Mouse (Mus musculus): ENCODE data around the gene Klc1. TPM values are rescaled to one million over a fixed set of nuclear protein-coding genes. Genes with fewer than 3 reads are reported as not detected.

Klc1 gene
- polyA plus RNA-seq, 1 experiment = 3.9 TPM

DNA sequence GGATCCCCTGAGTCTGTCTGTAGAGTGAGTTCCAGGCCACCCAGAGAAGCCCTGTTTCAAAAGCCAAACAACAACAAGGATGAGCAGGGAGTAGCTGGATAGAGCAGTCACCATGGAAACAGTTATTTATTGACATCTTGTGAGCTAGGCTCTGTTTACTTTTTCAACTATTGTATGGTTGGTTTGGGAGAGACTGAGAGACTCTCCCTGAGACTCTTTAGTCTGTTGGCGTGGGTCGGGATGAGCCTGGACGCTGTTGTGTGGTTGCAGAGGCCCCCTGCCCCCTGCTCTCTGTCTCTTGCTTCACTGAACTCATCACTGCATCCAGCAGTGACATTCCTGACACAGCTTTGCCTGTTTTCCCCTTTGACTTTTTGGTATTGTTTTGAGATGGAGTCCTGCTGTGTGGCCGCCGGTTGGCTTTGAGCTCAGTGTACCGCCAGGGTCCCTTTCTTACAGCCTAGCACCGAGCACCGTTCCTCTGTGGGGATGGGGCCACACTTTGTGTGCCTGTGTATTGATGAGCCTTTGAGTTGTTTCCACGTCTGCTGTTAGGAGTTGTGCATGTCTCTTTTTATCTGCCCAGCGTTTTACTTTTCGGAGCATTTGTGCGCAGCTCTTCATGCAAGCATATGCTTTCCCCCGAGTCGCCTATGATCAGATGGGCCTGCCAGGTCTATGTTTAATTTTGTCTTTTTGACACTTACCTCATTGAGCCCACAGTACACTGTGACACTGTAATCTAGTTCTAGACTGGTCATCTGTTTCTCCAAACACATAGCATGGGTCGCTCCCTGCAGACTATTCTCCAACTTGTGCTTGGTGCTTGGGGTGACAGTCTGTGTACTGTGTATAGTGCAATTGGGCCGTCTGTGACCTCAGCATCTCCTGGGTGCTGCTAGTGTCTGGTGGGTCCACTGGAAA, 7.9 kb downstream of the Klc1 start:
- no peak overlapping the region for H3K4me3 ChIP-seq (replicated peaks)
- H3K36me3 ChIP-seq (ENCODE audit: control insufficient read depth) = peaks cover 30% of the 10 kb centered on the region
- TF ChIP-seq GATA1 (IDR thresholded peaks at IDR 0.05; ENCODE audit: low read length) = no peak
- no peaks in the 10 kb centered on the region for H3K9me3 ChIP-seq (ENCODE audit: control insufficient read depth, low read length)
- H3K4me1 ChIP-seq (ENCODE audit: control insufficient read depth) = peaks cover 26% of the 10 kb centered on the region
- H3K27me3 ChIP-seq (ENCODE audit: control insufficient read depth) = no peaks in the 10 kb centered on the region

GRCm38 (mm10) chr12:111768322-111768928, 9.8 kb downstream of the Klc1 start:
- peaks cover 9% of the 10 kb centered on the region for H3K4me1 ChIP-seq (ENCODE audit: control insufficient read depth)
- H3K36me3 ChIP-seq (ENCODE audit: control insufficient read depth) = peaks cover 26% of the 10 kb centered on the region
- no peak for TF ChIP-seq TAL1 (IDR thresholded peaks at IDR 0.05; ENCODE audit: low read length)
- no peak for TF ChIP-seq GATA1 (IDR thresholded peaks at IDR 0.05; ENCODE audit: low read length)
- no peak overlapping the region for H3K4me3 ChIP-seq (replicated peaks)
- H3K27me3 ChIP-seq (ENCODE audit: control insufficient read depth) = no peaks in the 10 kb centered on the region
- H3K9me3 ChIP-seq (ENCODE audit: control insufficient read depth, low read length) = no peaks in the 10 kb centered on the region

DNA sequence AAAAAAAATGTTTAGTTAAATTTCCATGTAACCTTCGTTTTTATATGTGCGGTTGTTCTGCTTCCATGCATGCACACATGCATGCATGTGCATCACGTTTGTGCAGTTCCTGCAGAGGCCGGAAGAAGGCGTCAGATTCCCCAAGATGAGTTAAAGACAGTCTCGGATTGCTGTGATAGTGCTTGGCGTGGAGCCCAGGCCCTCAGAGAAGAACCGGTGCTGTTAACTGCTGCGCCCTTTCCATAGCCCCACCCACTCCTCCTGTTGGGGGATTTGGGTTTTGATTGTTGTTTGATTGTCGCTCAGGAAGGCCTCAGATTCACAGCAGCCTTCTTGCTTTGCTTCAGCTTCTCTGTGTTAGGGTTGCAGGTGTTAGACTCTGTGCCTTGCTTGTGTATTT, 10.7 kb downstream of the Klc1 start:
- no peaks in the 10 kb centered on the region for H3K27me3 ChIP-seq (ENCODE audit: control insufficient read depth)
- H3K9me3 ChIP-seq (ENCODE audit: control insufficient read depth, low read length) = no peaks in the 10 kb centered on the region
- H3K36me3 ChIP-seq (ENCODE audit: control insufficient read depth) = peaks cover 30% of the 10 kb centered on the region
- H3K4me3 ChIP-seq (replicated peaks) = no peak overlapping the region
- H3K4me1 ChIP-seq (ENCODE audit: control insufficient read depth) = peaks cover 8% of the 10 kb centered on the region
- TF ChIP-seq GATA1 (IDR thresholded peaks at IDR 0.05; ENCODE audit: low read length) (no peak), TAL1 (IDR thresholded peaks at IDR 0.05; ENCODE audit: low read length) (no peak)

- Histone ChIP-seq H3K9me3 (ENCODE audit: control insufficient read depth, low read length) (no peaks in the 10 kb centered on the region), H3K36me3 (ENCODE audit: control insufficient read depth) (peaks cover 37% of the 10 kb centered on the region), H3K4me3 (replicated peaks) (no peak overlapping the region), H3K4me1 (ENCODE audit: control insufficient read depth) (peaks cover 8% of the 10 kb centered on the region), H3K27me3 (ENCODE audit: control insufficient read depth) (no peaks in the 10 kb centered on the region)
- TF ChIP-seq TAL1 (IDR thresholded peaks at IDR 0.05; ENCODE audit: low read length) (no peak), GATA1 (IDR thresholded peaks at IDR 0.05; ENCODE audit: low read length) (no peak)
Observed at GRCm38 (mm10) chr12:111769816-111770577, 11.3 kb downstream of the Klc1 start.

- peaks cover 8% of the 10 kb centered on the region for H3K4me1 ChIP-seq (ENCODE audit: control insufficient read depth)
- H3K36me3 ChIP-seq (ENCODE audit: control insufficient read depth) = peaks cover 43% of the 10 kb centered on the region
- no peak for TF ChIP-seq GATA1 (IDR thresholded peaks at IDR 0.05; ENCODE audit: low read length)
- no peak for TF ChIP-seq TAL1 (IDR thresholded peaks at IDR 0.05; ENCODE audit: low read length)
- H3K9me3 ChIP-seq (ENCODE audit: control insufficient read depth, low read length) = no peaks in the 10 kb centered on the region
- no peaks in the 10 kb centered on the region for H3K27me3 ChIP-seq (ENCODE audit: control insufficient read depth)
- no peak overlapping the region for H3K4me3 ChIP-seq (replicated peaks)
Observed at GRCm38 (mm10) chr12:111770651-111771050, 12.0 kb downstream of the Klc1 start.

DNA sequence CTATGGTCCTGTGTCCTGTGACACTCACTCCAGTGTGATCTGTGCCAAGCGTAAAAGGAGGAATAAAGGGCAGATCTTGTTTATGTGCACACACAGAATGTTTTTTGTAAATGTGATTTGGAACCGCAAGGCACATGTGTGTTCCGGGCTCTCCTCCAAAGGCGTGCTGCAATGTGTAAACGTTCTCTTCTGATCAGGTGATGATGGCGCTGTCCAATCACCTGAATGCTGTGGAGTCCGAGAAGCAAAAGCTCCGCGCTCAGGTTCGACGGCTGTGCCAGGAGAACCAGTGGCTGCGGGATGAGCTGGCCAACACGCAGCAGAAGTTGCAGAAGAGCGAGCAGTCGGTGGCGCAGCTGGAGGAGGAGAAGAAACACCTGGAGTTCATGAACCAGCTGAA, 15.5 kb downstream of the Klc1 start:
- peaks cover under 1% of the 10 kb centered on the region for H3K9me3 ChIP-seq (ENCODE audit: control insufficient read depth, low read length)
- no peaks in the 10 kb centered on the region for H3K27me3 ChIP-seq (ENCODE audit: control insufficient read depth)
- TF ChIP-seq GATA1 (IDR thresholded peaks at IDR 0.05; ENCODE audit: low read length) (no peak), TAL1 (IDR thresholded peaks at IDR 0.05; ENCODE audit: low read length) (no peak)
- no peak overlapping the region for H3K4me3 ChIP-seq (replicated peaks)
- peaks cover 5% of the 10 kb centered on the region; the same call in 1 of the 2 replicates for H3K4me1 ChIP-seq (ENCODE audit: control insufficient read depth)
- peaks cover 75% of the 10 kb centered on the region for H3K36me3 ChIP-seq (ENCODE audit: control insufficient read depth)

DNA sequence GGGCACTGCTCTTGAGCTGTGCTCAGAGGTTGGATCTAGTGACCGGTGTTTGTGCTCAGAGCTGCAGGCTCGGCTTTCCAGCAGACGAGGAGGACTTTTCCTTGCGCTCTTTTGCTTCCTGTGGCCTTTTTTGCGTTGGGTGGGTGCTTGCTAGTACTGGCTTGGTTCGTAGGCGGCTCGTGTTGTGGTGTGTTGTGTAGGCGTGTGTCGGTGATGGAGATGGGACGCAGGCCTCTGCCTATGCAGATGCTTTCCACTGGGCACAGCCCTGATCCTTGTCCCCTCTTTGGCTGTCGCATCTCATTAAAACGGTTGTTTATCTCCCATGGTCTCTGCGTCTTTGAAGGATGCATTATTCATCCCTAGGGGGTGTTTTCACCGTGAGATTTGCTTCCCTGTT, 16.2 kb downstream of the Klc1 start:
- no peak overlapping the region for H3K4me3 ChIP-seq (replicated peaks)
- no peak for TF ChIP-seq GATA1 (IDR thresholded peaks at IDR 0.05; ENCODE audit: low read length)
- no peak for TF ChIP-seq TAL1 (IDR thresholded peaks at IDR 0.05; ENCODE audit: low read length)
- peaks cover under 1% of the 10 kb centered on the region; the same call in 1 of the 2 replicates for H3K4me1 ChIP-seq (ENCODE audit: control insufficient read depth)
- no peaks in the 10 kb centered on the region for H3K27me3 ChIP-seq (ENCODE audit: control insufficient read depth)
- peaks cover 80% of the 10 kb centered on the region for H3K36me3 ChIP-seq (ENCODE audit: control insufficient read depth)
- H3K9me3 ChIP-seq (ENCODE audit: control insufficient read depth, low read length) = peaks cover 6% of the 10 kb centered on the region

- Histone ChIP-seq H3K36me3 (ENCODE audit: control insufficient read depth) (peaks cover 96% of the 10 kb centered on the region), H3K4me1 (ENCODE audit: control insufficient read depth) (no peaks in the 10 kb centered on the region), H3K9me3 (ENCODE audit: control insufficient read depth, low read length) (peaks cover 6% of the 10 kb centered on the region), H3K27me3 (ENCODE audit: control insufficient read depth) (no peaks in the 10 kb centered on the region), H3K4me3 (replicated peaks) (no peak overlapping the region)
- TF ChIP-seq GATA1 (IDR thresholded peaks at IDR 0.05; ENCODE audit: low read length) (no peak), TAL1 (IDR thresholded peaks at IDR 0.05; ENCODE audit: low read length) (no peak)
Observed at GRCm38 (mm10) chr12:111777919-111778318, 19.3 kb downstream of the Klc1 start.

GRCm38 (mm10) chr12:111779544-111779943, 20.9 kb downstream of the Klc1 start:
- peaks cover 6% of the 10 kb centered on the region for H3K9me3 ChIP-seq (ENCODE audit: control insufficient read depth, low read length)
- H3K36me3 ChIP-seq (ENCODE audit: control insufficient read depth) = peaks cover 95% of the 10 kb centered on the region
- H3K27me3 ChIP-seq (ENCODE audit: control insufficient read depth) = no peaks in the 10 kb centered on the region
- no peak overlapping the region for H3K4me3 ChIP-seq (replicated peaks)
- peaks cover 5% of the 10 kb centered on the region for H3K4me1 ChIP-seq (ENCODE audit: control insufficient read depth)
- TF ChIP-seq TAL1 (IDR thresholded peaks at IDR 0.05; ENCODE audit: low read length) (no peak), GATA1 (IDR thresholded peaks at IDR 0.05; ENCODE audit: low read length) (no peak)
